Mouse (Mus musculus) bone marrow, adult 2 months (tissue): ENCODE measurements around the gene Asf1b.

Experiments
- CTCF ChIP-seq: fragments of 200-500 bp; IDR thresholded peaks from 2 replicates; pipeline ENCODE4 v1.5.1; 2011; ENCODE audit warnings: low read length, control low read depth; ENCODE audit not compliant: control insufficient read depth, insufficient read depth
- POLR2A ChIP-seq: fragments of 200-500 bp; IDR thresholded peaks from 2 replicates; pipeline ENCODE4 v1.6.1; 2011; ENCODE audit warnings: low read depth, mild to moderate bottlenecking, control low read depth, low read length, borderline replicate concordance; ENCODE audit not compliant: control insufficient read depth

- TF ChIP-seq POLR2A (no peak), CTCF (no peak)
Measured at GRCm38 (mm10) chr8:83976779-83977350, 21.6 kb downstream of the Asf1b start.
